Mouse (Mus musculus) erythroblast, embryonic 14.5 days (primary cell): ENCODE results near the gene Tdg.

Source experiments
- GATA1 ChIP-seq: IDR thresholded peaks from 2 replicates; pipeline ENCODE4 v1.6.1; 2012; ENCODE audit warnings: low read length, inconsistent platforms, mixed read lengths
- TAL1 ChIP-seq: IDR thresholded peaks from 3 replicates; pipeline ENCODE4 v1.6.1; 2012; ENCODE audit warnings: low read length, inconsistent platforms, mixed read lengths

- TF ChIP-seq TAL1 (no peak), GATA1 (no peak)
These were observed 60.1 kb downstream of the Tdg start for GRCm38 (mm10) chr10:82689681-82690211.
